Mouse (Mus musculus): ENCODE results near the gene Pi16. TPM values are rescaled to one million over a fixed set of nuclear protein-coding genes. Genes with fewer than 3 reads are reported as not detected.

Pi16 gene
- polyA plus RNA-seq, 1 experiment from 2014 or later = 0.51 TPM

GRCm38 (mm10) chr17:29341591-29342003, 24.1 kb downstream of the Pi16 start:
- peak overlapping the region; percentile 46 for H3K4me2 ChIP-seq
- H3K36me3 ChIP-seq (ENCODE audit: control insufficient read depth, insufficient read depth, low read length) = peaks cover 26% of the 10 kb centered on the region; the same call in 1 of the 2 replicates
- peak overlapping the region; percentile 17; the same call in 1 of the 2 replicates for H3K4me3 ChIP-seq (ENCODE audit: low read depth, low read length)
- ATAC-seq (replicated peaks; ENCODE audit: low FRiP score) (peak; percentile 24; the same call in 1 of the 2 replicates), DNase-seq (ENCODE audit: low spot score) (no peak)
- H3K27ac ChIP-seq (ENCODE audit: low read depth, low read length) = peak overlapping the region; percentile 78
- no peaks in the 10 kb centered on the region for H3K27me3 ChIP-seq (replicated peaks; ENCODE audit: control insufficient read depth, insufficient read depth, low read length)
- H3K9me3 ChIP-seq (ENCODE audit: control insufficient read depth, low read length) = no peaks in the 10 kb centered on the region
- peaks cover 39% of the 10 kb centered on the region for H3K4me1 ChIP-seq (replicated peaks; ENCODE audit: control insufficient read depth, insufficient read depth, low read length)
- peak overlapping the region; percentile 37 for H3K9ac ChIP-seq (ENCODE audit: low read depth, low read length)
- WGBS = 33% methylated on average over 9 of the region's 9 CpGs

GRCm38 (mm10) chr17:29342010-29342910, 24.8 kb downstream of the Pi16 start:
- peaks cover 23% of the 10 kb centered on the region; the same call in 1 of the 2 replicates for H3K36me3 ChIP-seq (ENCODE audit: control insufficient read depth, insufficient read depth, low read length)

GRCm38 (mm10) chr17:29343241-29343640, 25.8 kb downstream of the Pi16 start:
- no peak for ATAC-seq (replicated peaks; ENCODE audit: low FRiP score)
- no peak for DNase-seq (ENCODE audit: low spot score)
- Histone ChIP-seq H3K27me3 (replicated peaks; ENCODE audit: control insufficient read depth, insufficient read depth, low read length) (no peaks in the 10 kb centered on the region), H3K27ac (ENCODE audit: low read depth, low read length) (no peak overlapping the region), H3K4me2 (no peak overlapping the region), H3K9ac (ENCODE audit: low read depth, low read length) (no peak overlapping the region), H3K4me3 (ENCODE audit: low read depth, low read length) (no peak overlapping the region), H3K4me1 (replicated peaks; ENCODE audit: control insufficient read depth, insufficient read depth, low read length) (peaks cover 43% of the 10 kb centered on the region), H3K36me3 (ENCODE audit: control insufficient read depth, insufficient read depth, low read length) (peaks cover 20% of the 10 kb centered on the region; the same call in 1 of the 2 replicates), H3K9me3 (ENCODE audit: control insufficient read depth, low read length) (no peaks in the 10 kb centered on the region)
- 91% methylated on average over 5 of the region's 5 CpGs for WGBS

More at GRCm38 (mm10) chr17:29342010-29342910, 24.8 kb downstream of the Pi16 start:
- peak overlapping the region; percentile 37 for H3K9ac ChIP-seq (ENCODE audit: low read depth, low read length)
- H3K4me2 ChIP-seq = peak overlapping the region; percentile 46
- H3K27me3 ChIP-seq (replicated peaks; ENCODE audit: control insufficient read depth, insufficient read depth, low read length) = no peaks in the 10 kb centered on the region
- no peak overlapping the region; the same call in 1 of the 2 replicates for H3K4me3 ChIP-seq (ENCODE audit: low read depth, low read length)
- ATAC-seq (replicated peaks; ENCODE audit: low FRiP score) = peak; percentile 61
- peaks cover 41% of the 10 kb centered on the region for H3K4me1 ChIP-seq (replicated peaks; ENCODE audit: control insufficient read depth, insufficient read depth, low read length)
- no peaks in the 10 kb centered on the region for H3K9me3 ChIP-seq (ENCODE audit: control insufficient read depth, low read length)
- 38% methylated on average over 13 of the region's 13 CpGs for WGBS
- peak overlapping the region; percentile 78 for H3K27ac ChIP-seq (ENCODE audit: low read depth, low read length)
- DNase-seq (ENCODE audit: low spot score) = no peak

GRCm38 (mm10) chr17:29345272-29345671, 27.8 kb downstream of the Pi16 start:
- Histone ChIP-seq H3K27me3 (replicated peaks; ENCODE audit: control insufficient read depth, insufficient read depth, low read length) (no peaks in the 10 kb centered on the region), H3K4me1 (replicated peaks; ENCODE audit: control insufficient read depth, insufficient read depth, low read length) (peaks cover 47% of the 10 kb centered on the region), H3K36me3 (ENCODE audit: control insufficient read depth, insufficient read depth, low read length) (peaks cover 6% of the 10 kb centered on the region; the same call in 1 of the 2 replicates), H3K4me2 (no peak overlapping the region), H3K9ac (ENCODE audit: low read depth, low read length) (no peak overlapping the region), H3K4me3 (ENCODE audit: low read depth, low read length) (no peak overlapping the region), H3K27ac (ENCODE audit: low read depth, low read length) (no peak overlapping the region), H3K9me3 (ENCODE audit: control insufficient read depth, low read length) (no peaks in the 10 kb centered on the region)
- 84% methylated on average over 12 of the region's 12 CpGs for WGBS
- ATAC-seq (replicated peaks; ENCODE audit: low FRiP score) (no peak), DNase-seq (ENCODE audit: low spot score) (no peak)

GRCm38 (mm10) chr17:29346496-29347125, 29.1 kb downstream of the Pi16 start:
- WGBS = 9% methylated on average over 11 of the region's 11 CpGs
- Histone ChIP-seq H3K4me3 (ENCODE audit: low read depth, low read length) (peak overlapping the region; percentile 98), H3K4me1 (replicated peaks; ENCODE audit: control insufficient read depth, insufficient read depth, low read length) (peaks cover 39% of the 10 kb centered on the region), H3K4me2 (peak overlapping the region; percentile 94), H3K27me3 (replicated peaks; ENCODE audit: control insufficient read depth, insufficient read depth, low read length) (no peaks in the 10 kb centered on the region), H3K36me3 (ENCODE audit: control insufficient read depth, insufficient read depth, low read length) (peaks cover 4% of the 10 kb centered on the region; the same call in 1 of the 2 replicates), H3K9ac (ENCODE audit: low read depth, low read length) (peak overlapping the region; percentile 95), H3K27ac (ENCODE audit: low read depth, low read length) (peak overlapping the region; percentile 66; the same call in 1 of the 2 replicates), H3K9me3 (ENCODE audit: control insufficient read depth, low read length) (no peaks in the 10 kb centered on the region)
- DNase-seq (ENCODE audit: low spot score) (no peak), ATAC-seq (replicated peaks; ENCODE audit: low FRiP score) (no peak)

- H3K4me1 ChIP-seq (replicated peaks; ENCODE audit: control insufficient read depth, insufficient read depth, low read length) = peaks cover 34% of the 10 kb centered on the region
- H3K4me2 ChIP-seq = peak overlapping the region; percentile 94
- peak overlapping the region; percentile 66 for H3K27ac ChIP-seq (ENCODE audit: low read depth, low read length)
- H3K9me3 ChIP-seq (ENCODE audit: control insufficient read depth, low read length) = no peaks in the 10 kb centered on the region
- DNase-seq (ENCODE audit: low spot score) (no peak), ATAC-seq (replicated peaks; ENCODE audit: low FRiP score) (peak; percentile 35)
- H3K9ac ChIP-seq (ENCODE audit: low read depth, low read length) = peak overlapping the region; percentile 95
- H3K36me3 ChIP-seq (ENCODE audit: control insufficient read depth, insufficient read depth, low read length) = peaks cover 4% of the 10 kb centered on the region; the same call in 1 of the 2 replicates
- H3K4me3 ChIP-seq (ENCODE audit: low read depth, low read length) = peak overlapping the region; percentile 98
- no peaks in the 10 kb centered on the region for H3K27me3 ChIP-seq (replicated peaks; ENCODE audit: control insufficient read depth, insufficient read depth, low read length)
- under 1% methylated on average over 40 of the region's 45 CpGs for WGBS
Measured at GRCm38 (mm10) chr17:29347126-29347644, 29.7 kb downstream of the Pi16 start.

GRCm38 (mm10) chr17:29347645-29348256, 30.3 kb downstream of the Pi16 start, which contains the start of gene Mtch1:
TSS of gene Mtch1 (minus strand) at chr17:29347934.
- Histone ChIP-seq H3K9me3 (ENCODE audit: control insufficient read depth, low read length) (no peaks in the 10 kb centered on the region), H3K36me3 (ENCODE audit: control insufficient read depth, insufficient read depth, low read length) (peaks cover 4% of the 10 kb centered on the region; the same call in 1 of the 2 replicates), H3K4me3 (ENCODE audit: low read depth, low read length) (peak within 1 kb of the TSS; percentile 98), H3K27me3 (replicated peaks; ENCODE audit: control insufficient read depth, insufficient read depth, low read length) (no peaks in the 10 kb centered on the region), H3K4me2 (peak within 1 kb of the TSS; percentile 94), H3K4me1 (replicated peaks; ENCODE audit: control insufficient read depth, insufficient read depth, low read length) (peaks cover 28% of the 10 kb centered on the region), H3K27ac (ENCODE audit: low read depth, low read length) (peak within 1 kb of the TSS; percentile 66), H3K9ac (ENCODE audit: low read depth, low read length) (peak within 1 kb of the TSS; percentile 95)
- 1% methylated on average over 47 of the region's 53 CpGs for WGBS
- DNase-seq (ENCODE audit: low spot score) = peak; percentile 100
- peak; percentile 97 for ATAC-seq (replicated peaks; ENCODE audit: low FRiP score)

GRCm38 (mm10) chr17:29348996-29349395, 31.5 kb downstream of the Pi16 start:
- Histone ChIP-seq H3K4me3 (ENCODE audit: low read depth, low read length) (no peak overlapping the region), H3K9me3 (ENCODE audit: control insufficient read depth, low read length) (no peaks in the 10 kb centered on the region), H3K27ac (ENCODE audit: low read depth, low read length) (no peak overlapping the region), H3K4me1 (replicated peaks; ENCODE audit: control insufficient read depth, insufficient read depth, low read length) (peaks cover 23% of the 10 kb centered on the region), H3K9ac (ENCODE audit: low read depth, low read length) (no peak overlapping the region), H3K36me3 (ENCODE audit: control insufficient read depth, insufficient read depth, low read length) (no peaks in the 10 kb centered on the region; the same call in 1 of the 2 replicates), H3K27me3 (replicated peaks; ENCODE audit: control insufficient read depth, insufficient read depth, low read length) (no peaks in the 10 kb centered on the region), H3K4me2 (no peak overlapping the region)
- WGBS = 60% methylated on average over 2 of the region's 2 CpGs
- ATAC-seq (replicated peaks; ENCODE audit: low FRiP score) = no peak
- DNase-seq (ENCODE audit: low spot score) = no peak
